Mouse (Mus musculus) erythroblast, embryonic 14.5 days (primary cell): Measurements from ENCODE around the gene Gm49322.

Experiments used
- GATA1 ChIP-seq: IDR thresholded peaks from 2 replicates; pipeline ENCODE4 v1.6.1; 2012; ENCODE audit warnings: low read length, inconsistent platforms, mixed read lengths
- TAL1 ChIP-seq: IDR thresholded peaks from 3 replicates; pipeline ENCODE4 v1.6.1; 2012; ENCODE audit warnings: low read length, inconsistent platforms, mixed read lengths

- TF ChIP-seq TAL1, result no peak
- TF ChIP-seq GATA1, result no peak
These were observed 36.9 kb upstream of the Gm49322 start for GRCm38 (mm10) chr10:80568876-80569275.
